Mouse (Mus musculus): ENCODE measurements at regions not wholly inside any gene's neighbourhood (a gene's known extent, or its start where the extent isn't known, plus 50 kb on each side); places are given as distances from the start of the nearest gene placed in this dataset.

- peak; percentile 17 for DNase-seq (ENCODE audit: low spot score in 2 of 2)
Measured at GRCm38 (mm10) chr7:71412079-71412478, 60.8 kb upstream of the Gm10295 start.

- DNase-seq (ENCODE audit: low spot score in 2 of 2): no peak
Measured at GRCm38 (mm10) chr7:71411293-71412011, 60.2 kb upstream of the Gm10295 start.

- DNase-seq (ENCODE audit: low spot score in 2 of 2): no peak
Measured at GRCm38 (mm10) chr7:71409903-71410302, 58.6 kb upstream of the Gm10295 start.

GRCm38 (mm10) chr7:71409061-71409460, 57.8 kb upstream of the Gm10295 start:
- no peak for DNase-seq (ENCODE audit: low spot score in 2 of 2)

- no peak for DNase-seq (ENCODE audit: low spot score in 2 of 2)
Measured at GRCm38 (mm10) chr7:71406283-71406682, 55.0 kb upstream of the Gm10295 start.
